Mouse (Mus musculus) hindbrain, embryonic 16.5 days (tissue): ENCODE data around the gene Rspo1. TPM values are rescaled to one million over a fixed set of nuclear protein-coding genes. Genes with fewer than 3 reads are reported as not detected.

Source experiments
- ATAC-seq: fragments of 200-750 bp; cut with Nextera tagmentation; 2 replicates; pipeline ENCODE4 v1.8.0; 2017; ENCODE audit warnings: moderate TSS enrichment, moderate library complexity
- H3K27ac ChIP-seq: fragments of 300-500 bp; sonication (generic); 2 replicates; pipeline ENCODE4 v1.5.1; 2014; ENCODE audit warnings: low read depth, mild to moderate bottlenecking, control low read depth, low read length, moderate library complexity
- H3K27me3 ChIP-seq: fragments of 300-500 bp; sonication (generic); replicated peaks from 2 replicates; pipeline ENCODE4 v1.6.1; 2014; ENCODE audit warnings: low read length; ENCODE audit not compliant: control insufficient read depth, insufficient read depth
- H3K36me3 ChIP-seq: fragments of 300-500 bp; sonication (generic); 2 replicates; pipeline ENCODE4 v1.6.1; 2014; ENCODE audit warnings: mild to moderate bottlenecking, low read length, moderate library complexity, mixed read lengths; ENCODE audit not compliant: control insufficient read depth, insufficient read depth
- H3K4me1 ChIP-seq: fragments of 300-500 bp; sonication (generic); 2 replicates; pipeline ENCODE4 v1.6.1; 2014; ENCODE audit warnings: low read depth, low read length; ENCODE audit not compliant: control insufficient read depth, insufficient read depth
- H3K4me2 ChIP-seq: fragments of 300-500 bp; sonication (generic); 2 replicates; pipeline ENCODE4 v1.6.1; 2014; ENCODE audit warnings: mild to moderate bottlenecking, low read length, control low read depth, moderate library complexity
- H3K4me3 ChIP-seq: fragments of 300-500 bp; sonication (generic); 2 replicates; pipeline ENCODE4 v1.5.1; 2014; ENCODE audit warnings: mild to moderate bottlenecking, low read length, control low read depth, moderate library complexity
- H3K9ac ChIP-seq: fragments of 300-500 bp; sonication (generic); 2 replicates; pipeline ENCODE4 v1.6.1; 2014; ENCODE audit warnings: low read depth, mild to moderate bottlenecking, control low read depth, low read length, moderate library complexity
- H3K9me3 ChIP-seq: fragments of 300-500 bp; sonication (generic); 2 replicates; pipeline ENCODE4 v1.6.1; 2014; ENCODE audit warnings: mild to moderate bottlenecking, low read length, moderate library complexity; ENCODE audit not compliant: control insufficient read depth
- WGBS: fragments of 180-500 bp; shearing (Covaris S2); extraction: QIAGEN DNeasy Blood & Tissue Kit; methylation state at CpG from one replicate; pipeline ENCODE4 v1.1.7; 2014; 5-methylcytosine and 5-hydroxymethylcytosine counted together
- polyA plus RNA-seq: library from polyadenylated mRNA; unstranded; fragments of >200 nt; fragmentation: Nextera tagmentation; extraction: Ambion mirVana; gene quantifications from 2 replicates; pipeline ENCODE4 v1.2.1, GENCODE M21; 2015

Gene Rspo1
- polyA plus RNA-seq, 1 experiment from 2014 or later, result 1.8 TPM

GRCm38 (mm10) chr4:124987711-124988097 is 1.5 kb downstream of the Rspo1 start:
- Histone ChIP-seq H3K9ac (no peak overlapping the region), H3K27me3 (peaks cover 79% of the 10 kb centered on the region), H3K4me1 (peaks cover 17% of the 10 kb centered on the region), H3K4me2 (no peak overlapping the region; the same call in 1 of the 2 replicates), H3K27ac (no peak overlapping the region), H3K9me3 (no peaks in the 10 kb centered on the region), H3K4me3 (no peak overlapping the region), H3K36me3 (no peaks in the 10 kb centered on the region)
- no peak for ATAC-seq
- 9% methylated on average over 10 of the region's 10 CpGs for WGBS

- WGBS, result 17% methylated on average over 9 of the region's 9 CpGs
- ATAC-seq, result no peak
- H3K4me1 ChIP-seq, result peaks cover 17% of the 10 kb centered on the region
- peak overlapping the region; percentile 35 for H3K4me2 ChIP-seq
- peaks cover 73% of the 10 kb centered on the region for H3K27me3 ChIP-seq
- no peak overlapping the region for H3K4me3 ChIP-seq
- H3K9me3 ChIP-seq, result no peaks in the 10 kb centered on the region
- no peak overlapping the region for H3K9ac ChIP-seq
- H3K36me3 ChIP-seq, result no peaks in the 10 kb centered on the region
- H3K27ac ChIP-seq, result no peak overlapping the region
Measured at GRCm38 (mm10) chr4:124988382-124988781, 2.2 kb downstream of the Rspo1 start.

- Histone ChIP-seq H3K4me2 (no peak overlapping the region), H3K27ac (no peak overlapping the region), H3K4me3 (no peak overlapping the region), H3K4me1 (peaks cover 17% of the 10 kb centered on the region), H3K36me3 (no peaks in the 10 kb centered on the region), H3K9me3 (no peaks in the 10 kb centered on the region), H3K27me3 (peaks cover 61% of the 10 kb centered on the region), H3K9ac (peak overlapping the region; percentile 9; the same call in 1 of the 2 replicates)
- ATAC-seq, result no peak
- whole genome bisulfite sequencing, result 2% methylated on average over 20 of the region's 20 CpGs
Measured at GRCm38 (mm10) chr4:124989787-124990253, 3.6 kb downstream of the Rspo1 start.

- ATAC-seq, result no peak
- peaks cover 56% of the 10 kb centered on the region for H3K27me3 ChIP-seq
- WGBS, result 4% methylated on average over 7 of the region's 7 CpGs
Measured at GRCm38 (mm10) chr4:124990325-124990724, 4.1 kb downstream of the Rspo1 start.

GRCm38 (mm10) chr4:124997479-124998147 is 11.4 kb downstream of the Rspo1 start:
- Histone ChIP-seq H3K4me2 (no peak overlapping the region), H3K9me3 (no peaks in the 10 kb centered on the region), H3K4me1 (no peaks in the 10 kb centered on the region), H3K27me3 (no peaks in the 10 kb centered on the region), H3K4me3 (no peak overlapping the region), H3K27ac (no peak overlapping the region), H3K36me3 (no peaks in the 10 kb centered on the region), H3K9ac (no peak overlapping the region)
- ATAC-seq, result no peak
- 74% methylated on average over 9 of the region's 10 CpGs for WGBS

More at GRCm38 (mm10) chr4:124990325-124990724, 4.1 kb downstream of the Rspo1 start:
- Histone ChIP-seq H3K9ac (no peak overlapping the region), H3K4me1 (peaks cover 17% of the 10 kb centered on the region), H3K9me3 (no peaks in the 10 kb centered on the region), H3K27ac (no peak overlapping the region), H3K4me2 (no peak overlapping the region), H3K36me3 (no peaks in the 10 kb centered on the region), H3K4me3 (no peak overlapping the region)

GRCm38 (mm10) chr4:124999548-124999947 is 13.3 kb downstream of the Rspo1 start:
- 94% methylated on average over 3 of the region's 3 CpGs for WGBS
- Histone ChIP-seq H3K9me3 (no peaks in the 10 kb centered on the region), H3K27me3 (no peaks in the 10 kb centered on the region), H3K4me2 (no peak overlapping the region), H3K27ac (no peak overlapping the region), H3K36me3 (no peaks in the 10 kb centered on the region), H3K9ac (no peak overlapping the region), H3K4me3 (no peak overlapping the region), H3K4me1 (no peaks in the 10 kb centered on the region)
- no peak for ATAC-seq

- Histone ChIP-seq H3K27me3 (peaks cover 2% of the 10 kb centered on the region; the same call in 1 of the 2 replicates), H3K36me3 (no peaks in the 10 kb centered on the region), H3K4me1 (no peaks in the 10 kb centered on the region), H3K9me3 (no peaks in the 10 kb centered on the region), H3K27ac (no peak overlapping the region), H3K4me3 (no peak overlapping the region), H3K9ac (no peak overlapping the region), H3K4me2 (no peak overlapping the region)
- 81% methylated on average over 8 of the region's 8 CpGs for WGBS
- ATAC-seq, result no peak
Measured at GRCm38 (mm10) chr4:125002978-125003377, 16.7 kb downstream of the Rspo1 start.

- Histone ChIP-seq H3K27me3 (peaks cover 2% of the 10 kb centered on the region; the same call in 1 of the 2 replicates), H3K27ac (no peak overlapping the region), H3K4me2 (no peak overlapping the region), H3K4me3 (no peak overlapping the region), H3K36me3 (no peaks in the 10 kb centered on the region), H3K9me3 (no peaks in the 10 kb centered on the region), H3K4me1 (no peaks in the 10 kb centered on the region), H3K9ac (no peak overlapping the region)
- ATAC-seq, result no peak
- 54% methylated on average over 12 of the region's 12 CpGs for WGBS
Measured at GRCm38 (mm10) chr4:125004886-125005285, 18.7 kb downstream of the Rspo1 start.

GRCm38 (mm10) chr4:125007460-125007859 is 21.2 kb downstream of the Rspo1 start:
- H3K27ac ChIP-seq, result no peak overlapping the region
- no peak overlapping the region for H3K9ac ChIP-seq
- H3K27me3 ChIP-seq, result peaks cover 2% of the 10 kb centered on the region; the same call in 1 of the 2 replicates
- no peak overlapping the region for H3K4me3 ChIP-seq
- no peaks in the 10 kb centered on the region for H3K36me3 ChIP-seq
- WGBS, result 50% methylated on average over 15 of the region's 15 CpGs
- no peaks in the 10 kb centered on the region for H3K4me1 ChIP-seq
- no peak overlapping the region for H3K4me2 ChIP-seq
- no peaks in the 10 kb centered on the region for H3K9me3 ChIP-seq
- ATAC-seq, result no peak
